Mouse (Mus musculus): ENCODE data around the gene Krt90. TPM values are rescaled to one million over a fixed set of nuclear protein-coding genes. Genes with fewer than 3 reads are reported as not detected.

Gene Krt90
- polyA plus RNA-seq, 1 experiment from 2014 or later: 0.32 TPM

- Histone ChIP-seq H3K36me3 (no peaks in the 10 kb centered on the region), H3K4me1 (peaks cover 22% of the 10 kb centered on the region), H3K27ac (no peak overlapping the region), H3K4me3 (replicated peaks) (no peak overlapping the region), H3K9ac (no peak overlapping the region), H3K4me2 (no peak overlapping the region), H3K9me3 (replicated peaks) (no peaks in the 10 kb centered on the region), H3K27me3 (peaks cover 10% of the 10 kb centered on the region; the same call in 1 of the 2 replicates)
- WGBS: 31% methylated on average over 14 of the region's 14 CpGs
- ATAC-seq (replicated peaks; ENCODE audit: low FRiP score): no peak; the same call in 1 of the 2 replicates
Measured at GRCm38 (mm10) chr15:101506896-101507758, 55.6 kb downstream of the Krt90 start.

Small RNA genes lying within 50 kb of the gene (microRNA-seq; reads per million reads assigned to microRNA genes)
- gene Gm44393 (not detected), gene Gm44460 (not detected)

Other genes starting within 250 kb of the Krt90 start
- gene Krt80, start 192.8 kb downstream of the Krt90 start, polyA plus RNA-seq (2015; fragmentation: Nextera tagmentation; extraction: Ambion mirVana): 1.6 and 2.3 TPM in 2 replicates
- gene Krt7, start 151.9 kb downstream of the Krt90 start, polyA plus RNA-seq (2015; fragmentation: Nextera tagmentation; extraction: Ambion mirVana): 69.4 and 73.4 TPM in 2 replicates
- not detected in 2 replicates for gene Krt87, start 124.1 kb downstream of the Krt90 start, polyA plus RNA-seq (2015; fragmentation: Nextera tagmentation; extraction: Ambion mirVana)
- gene Krt88, start 115.2 kb downstream of the Krt90 start, polyA plus RNA-seq (2015; fragmentation: Nextera tagmentation; extraction: Ambion mirVana): 0.17 and 0.18 TPM in 2 replicates
- not detected in 2 replicates for gene Krt81, start 99.2 kb downstream of the Krt90 start, polyA plus RNA-seq (2015; fragmentation: Nextera tagmentation; extraction: Ambion mirVana)
- not detected in 2 replicates for gene Krt86, start 89.5 kb downstream of the Krt90 start, polyA plus RNA-seq (2015; fragmentation: Nextera tagmentation; extraction: Ambion mirVana)
- gene Krt83, start 71.4 kb downstream of the Krt90 start, polyA plus RNA-seq (2015; fragmentation: Nextera tagmentation; extraction: Ambion mirVana): not detected in 2 replicates
- not detected in 2 replicates for gene Gm49425, start 45.7 kb downstream of the Krt90 start, polyA plus RNA-seq (2015; fragmentation: Nextera tagmentation; extraction: Ambion mirVana)
- 0.31 TPM in 1 of 2 replicates, not detected in the other for gene Krt84, start 30.1 kb downstream of the Krt90 start, polyA plus RNA-seq (2015; fragmentation: Nextera tagmentation; extraction: Ambion mirVana)
- gene Krt82, start 12.3 kb downstream of the Krt90 start, polyA plus RNA-seq (2015; fragmentation: Nextera tagmentation; extraction: Ambion mirVana): not detected in 2 replicates
- gene Krt75, start 11.0 kb upstream of the Krt90 start, polyA plus RNA-seq (2015; fragmentation: Nextera tagmentation; extraction: Ambion mirVana): 0.21 and 0.27 TPM in 2 replicates
- gene Gm5414, start 65.2 kb upstream of the Krt90 start, polyA plus RNA-seq (2015; fragmentation: Nextera tagmentation; extraction: Ambion mirVana): not detected in 2 replicates
- not detected in 2 replicates for gene Gm5478, start 84.4 kb upstream of the Krt90 start, polyA plus RNA-seq (2015; fragmentation: Nextera tagmentation; extraction: Ambion mirVana)
- gene Krt6b, start 117.3 kb upstream of the Krt90 start, polyA plus RNA-seq (2015; fragmentation: Nextera tagmentation; extraction: Ambion mirVana): not detected in 2 replicates
- gene Krt6a, start 131.4 kb upstream of the Krt90 start, polyA plus RNA-seq (2015; fragmentation: Nextera tagmentation; extraction: Ambion mirVana): 0.62 and 3.8 TPM in 2 replicates
- gene Krt5, start 149.9 kb upstream of the Krt90 start, polyA plus RNA-seq (2015; fragmentation: Nextera tagmentation; extraction: Ambion mirVana): 3.2 and 5.1 TPM in 2 replicates
- gene Krt71, start 180.2 kb upstream of the Krt90 start, polyA plus RNA-seq (2015; fragmentation: Nextera tagmentation; extraction: Ambion mirVana): not detected in 2 replicates
- gene Krt72, start 223.5 kb upstream of the Krt90 start, polyA plus RNA-seq (2015; fragmentation: Nextera tagmentation; extraction: Ambion mirVana): not detected in 2 replicates
- gene Krt73, start 239.4 kb upstream of the Krt90 start, polyA plus RNA-seq (2015; fragmentation: Nextera tagmentation; extraction: Ambion mirVana): not detected in 2 replicates

Data from kidney, embryonic 15.5 days (tissue).